Comparison of ENCODE assay signal across 8 mouse cellular contexts in genomic region chr7:25395186-25395557, GRCm38 (mm10). TPM values are rescaled to one million over a fixed set of nuclear protein-coding genes. Genes with fewer than 3 reads are reported as not detected.
DNase-seq lines count a peak whose midpoint lies in the region; ATAC-seq and TF ChIP-seq lines count a peak whose summit lies in the region.

No protein-coding gene starts in this region.

- H3K4me2 ChIP-seq in kidney, embryonic 14.5 days (replicated peaks; ENCODE audit: low read depth, low read length): peak overlapping the region; percentile 80
- H3K4me2 ChIP-seq in hindbrain, embryonic 14.5 days (replicated peaks): peak overlapping the region; percentile 59
- peak overlapping the region; percentile 88 for H3K4me2 ChIP-seq in midbrain, embryonic 11.5 days

- H3K36me3 ChIP-seq in kidney, embryonic 14.5 days (ENCODE audit: control insufficient read depth, insufficient read depth, low read length): no peaks in the 10 kb centered on the region
- H3K36me3 ChIP-seq in hindbrain, embryonic 14.5 days (replicated peaks; ENCODE audit: control insufficient read depth, insufficient read depth): no peaks in the 10 kb centered on the region
- H3K36me3 ChIP-seq in midbrain, embryonic 11.5 days (ENCODE audit: control insufficient read depth, insufficient read depth, low read length): no peaks in the 10 kb centered on the region

- TF ChIP-seq CTCF in bone marrow, adult 2 months (IDR thresholded peaks at IDR 0.05; ENCODE audit: control insufficient read depth, insufficient read depth, low read length): no peak

- TF ChIP-seq POLR2A in bone marrow, adult 2 months (IDR thresholded peaks at IDR 0.05; ENCODE audit: borderline replicate concordance, control insufficient read depth, low read depth, low read length): no peak

- no peaks in the 10 kb centered on the region for H3K27me3 ChIP-seq in kidney, embryonic 14.5 days (ENCODE audit: control insufficient read depth, insufficient read depth, low read length)
- no peaks in the 10 kb centered on the region for H3K27me3 ChIP-seq in hindbrain, embryonic 14.5 days (ENCODE audit: control insufficient read depth, insufficient read depth, low read length)
- H3K27me3 ChIP-seq in midbrain, embryonic 11.5 days (ENCODE audit: control insufficient read depth, insufficient read depth, low read length): no peaks in the 10 kb centered on the region

- H3K4me3 ChIP-seq in kidney, embryonic 14.5 days (ENCODE audit: low read length): peak overlapping the region; percentile 82
- peak overlapping the region; percentile 73 for H3K4me3 ChIP-seq in bone marrow, adult 2 months (replicated peaks; ENCODE audit: control insufficient read depth, low read depth, low read length)
- peak overlapping the region; percentile 66 for H3K4me3 ChIP-seq in hindbrain, embryonic 14.5 days (replicated peaks; ENCODE audit: low read length)
- H3K4me3 ChIP-seq in midbrain, embryonic 11.5 days (ENCODE audit: low read depth, low read length): peak overlapping the region; percentile 69

- no peak for DNase-seq in kidney, adult 8-10 months
- peak; percentile 32 for DNase-seq in hindbrain, embryonic 14.5 days (ENCODE audit: low spot score)
- DNase-seq in midbrain, embryonic 11.5 days (ENCODE audit: low spot score, missing footprints): no peak
- no peak for DNase-seq in c-Kit-positive CD71-positive TER-119-positive erythroid progenitor cells, embryonic 14.5 days (ENCODE audit: low spot score)
- no peak for DNase-seq in urinary bladder, postnatal 25 days (ENCODE audit: low spot score)
- DNase-seq in ovary, postnatal 36 days (ENCODE audit: low spot score): no peak

- peaks cover 17% of the 10 kb centered on the region for H3K4me1 ChIP-seq in kidney, embryonic 14.5 days (ENCODE audit: control insufficient read depth, insufficient read depth, low read length)
- no peaks in the 10 kb centered on the region; the same call in 1 of the 2 replicates for H3K4me1 ChIP-seq in bone marrow, adult 2 months (ENCODE audit: control insufficient read depth, insufficient read depth, low read length)
- H3K4me1 ChIP-seq in hindbrain, embryonic 14.5 days (replicated peaks; ENCODE audit: control insufficient read depth, insufficient read depth, low read length): peaks cover 27% of the 10 kb centered on the region
- peaks cover 7% of the 10 kb centered on the region for H3K4me1 ChIP-seq in midbrain, embryonic 11.5 days (ENCODE audit: control insufficient read depth, insufficient read depth, low read length)

- H3K27ac ChIP-seq in kidney, embryonic 14.5 days (ENCODE audit: low read depth, low read length): peak overlapping the region; percentile 51; the same call in 1 of the 2 replicates
- peak overlapping the region; percentile 94 for H3K27ac ChIP-seq in bone marrow, adult 2 months (ENCODE audit: control insufficient read depth, insufficient read depth, low read depth, low read length, poor library complexity)
- peak overlapping the region; percentile 66 for H3K27ac ChIP-seq in hindbrain, embryonic 14.5 days
- H3K27ac ChIP-seq in midbrain, embryonic 11.5 days (ENCODE audit: low read depth, low read length): no peak overlapping the region

- peak overlapping the region; percentile 65 for H3K9ac ChIP-seq in kidney, embryonic 14.5 days (ENCODE audit: low read depth, low read length)
- H3K9ac ChIP-seq in hindbrain, embryonic 14.5 days: peak overlapping the region; percentile 70
- H3K9ac ChIP-seq in midbrain, embryonic 11.5 days (ENCODE audit: low read length): peak overlapping the region; percentile 73

- ATAC-seq in kidney, embryonic 14.5 days (ENCODE audit: low FRiP score, low TSS enrichment): no peak; the same call in 1 of the 2 replicates
- ATAC-seq in hindbrain, embryonic 14.5 days (ENCODE audit: low FRiP score): peak; percentile 64
- ATAC-seq in midbrain, embryonic 11.5 days (ENCODE audit: low FRiP score): no peak; the same call in 1 of the 2 replicates

- no peaks in the 10 kb centered on the region for H3K9me3 ChIP-seq in kidney, embryonic 14.5 days (ENCODE audit: control insufficient read depth, low read length)
- no peaks in the 10 kb centered on the region for H3K9me3 ChIP-seq in hindbrain, embryonic 14.5 days (ENCODE audit: control insufficient read depth, low read length)
- H3K9me3 ChIP-seq in midbrain, embryonic 11.5 days (ENCODE audit: control insufficient read depth, low read length): no peaks in the 10 kb centered on the region

- WGBS in kidney, embryonic 14.5 days: under 1% methylated on average over 22 of the region's 22 CpGs
- under 1% methylated on average over 22 of the region's 22 CpGs for WGBS in bone marrow, adult 2 months
- under 1% methylated on average over 22 of the region's 22 CpGs for WGBS in hindbrain, embryonic 14.5 days
- WGBS in midbrain, embryonic 11.5 days: 1% methylated on average over 22 of the region's 22 CpGs

RNA-seq across cellular contexts. Expression of gene Lipe, which starts 3.3 kb away (rescaled TPM):
- 5.3 and 6.8 TPM in 2 replicates for polyA plus RNA-seq in kidney, embryonic 14.5 days (2014; fragmentation: Nextera tagmentation; extraction: Ambion mirVana)
- 195 and 311 TPM in 2 replicates for polyA plus RNA-seq in bone marrow, adult 2 months (2011; ENCODE audit: insufficient read depth, insufficient read length, low replicate concordance, missing spikeins)
- polyA plus RNA-seq in hindbrain, embryonic 14.5 days (2014; fragmentation: Nextera tagmentation; extraction: Ambion mirVana): 4.6 and 5.7 TPM in 2 replicates
- polyA plus RNA-seq in midbrain, embryonic 11.5 days (2014; fragmentation: Nextera tagmentation; extraction: Ambion mirVana): 1.7 and 2.3 TPM in 2 replicates

RNA-seq across cellular contexts. Expression of gene Cxcl17, which starts 17.5 kb away (rescaled TPM):
- polyA plus RNA-seq in kidney, embryonic 14.5 days (2014; fragmentation: Nextera tagmentation; extraction: Ambion mirVana): 0.27 and 0.30 TPM in 2 replicates
- not detected in 2 replicates for polyA plus RNA-seq in bone marrow, adult 2 months (2011; ENCODE audit: insufficient read depth, insufficient read length, low replicate concordance, missing spikeins)
- 0.67 and 0.80 TPM in 2 replicates for polyA plus RNA-seq in hindbrain, embryonic 14.5 days (2014; fragmentation: Nextera tagmentation; extraction: Ambion mirVana)
- 0.18 and 0.22 TPM in 2 replicates for polyA plus RNA-seq in midbrain, embryonic 11.5 days (2014; fragmentation: Nextera tagmentation; extraction: Ambion mirVana)

RNA-seq across cellular contexts. Expression of gene Cnfn, which starts 25.6 kb away (rescaled TPM):
- polyA plus RNA-seq in kidney, embryonic 14.5 days (2014; fragmentation: Nextera tagmentation; extraction: Ambion mirVana): not detected in 2 replicates
- not detected in 2 replicates for polyA plus RNA-seq in bone marrow, adult 2 months (2011; ENCODE audit: insufficient read depth, insufficient read length, low replicate concordance, missing spikeins)
- not detected in 2 replicates for polyA plus RNA-seq in hindbrain, embryonic 14.5 days (2014; fragmentation: Nextera tagmentation; extraction: Ambion mirVana)
- not detected in 2 replicates for polyA plus RNA-seq in midbrain, embryonic 11.5 days (2014; fragmentation: Nextera tagmentation; extraction: Ambion mirVana)

Comparison
In these comparisons a context has a peak if more than half of its experiments do, and no peak if none do; other contexts are left out.
1. RNA of gene Lipe, which starts 3.3 kb away (polyA plus RNA-seq): 195 to 311 TPM in bone marrow, adult 2 months; 4.6 to 5.7 TPM in hindbrain, embryonic 14.5 days, 5.3 to 6.8 TPM in kidney, embryonic 14.5 days and 1.7 to 2.3 TPM in midbrain, embryonic 11.5 days; every median in the first group is over 10 times any median in the second.
2. Peak in every context shown above with its lines, with median percentiles within 50 percentile points of each other: H3K4me2 ChIP-seq, H3K4me3 ChIP-seq and H3K9ac ChIP-seq.